8 mouse cellular contexts compared by ENCODE assay signal in the genomic region with DNA sequence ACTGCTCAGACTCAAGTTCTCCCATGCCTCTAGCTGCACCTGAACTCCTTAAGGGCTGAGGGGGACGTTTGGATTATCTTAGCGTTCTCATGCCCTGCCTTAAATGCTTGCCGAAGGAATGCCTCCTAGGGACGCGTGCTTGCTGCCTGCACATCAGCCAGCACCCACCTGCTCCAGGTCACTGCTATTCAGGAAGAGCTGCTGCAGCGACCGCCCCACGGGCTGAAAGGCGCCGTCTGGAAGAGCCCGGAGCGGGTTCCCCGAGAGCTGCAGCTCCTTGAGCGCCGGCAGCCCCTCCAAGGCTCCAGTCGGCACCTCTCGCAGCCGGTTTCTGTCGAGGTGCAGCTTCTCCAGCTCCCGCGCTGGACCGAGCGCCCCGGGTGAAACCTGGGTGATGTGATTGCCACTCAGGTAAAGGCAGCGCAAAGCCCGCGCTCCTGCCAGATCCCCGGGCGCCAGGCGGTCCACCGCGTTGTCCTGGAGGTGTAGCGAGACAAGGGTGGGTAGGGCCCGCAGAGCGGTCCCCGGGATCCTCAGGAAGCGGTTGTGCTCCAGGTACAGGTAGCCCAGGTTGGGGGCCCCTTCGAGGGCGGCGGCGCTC. TPM values are rescaled to one million over a fixed set of nuclear protein-coding genes. Genes with fewer than 3 reads are reported as not detected.
DNase-seq lines count a peak whose midpoint lies in the region; ATAC-seq and TF ChIP-seq lines count a peak whose summit lies in the region.

No protein-coding gene starts in this region.

- peak; percentile 28 for DNase-seq in cerebellum, adult 9-11 months
- no peak for DNase-seq in cerebellum, postnatal 4 days (ENCODE audit: low spot score in 2 of 2)
- DNase-seq in spleen, adult 2 months (ENCODE audit: low read depth in 1 of 2, low spot score in 2 of 2) = no peak
- no peak for DNase-seq in spleen, postnatal 36 days (ENCODE audit: low spot score in 2 of 2)
- no peak for DNase-seq in ovary, postnatal 36 days (ENCODE audit: low spot score)
- no peak for DNase-seq in frontal cortex, adult 2 months (ENCODE audit: extremely low spot score in 1 of 2, low spot score in 1 of 2)

- peaks cover 13% of the 10 kb centered on the region; the same call in 1 of the 2 replicates for H3K4me1 ChIP-seq in spleen, adult 2 months (ENCODE audit: control insufficient read depth, insufficient read depth, insufficient read length)
- H3K4me1 ChIP-seq in limb, embryonic 13.5 days = peaks cover 19% of the 10 kb centered on the region
- peaks cover 5% of the 10 kb centered on the region; the same call in 1 of the 2 replicates for H3K4me1 ChIP-seq in stomach, embryonic 14.5 days (ENCODE audit: control insufficient read depth, insufficient read depth, low read length)

- peak overlapping the region; percentile 94 for H3K4me2 ChIP-seq in limb, embryonic 13.5 days (replicated peaks)
- peak overlapping the region; percentile 99 for H3K4me2 ChIP-seq in stomach, embryonic 14.5 days (replicated peaks; ENCODE audit: low read depth, low read length)

- peak overlapping the region; percentile 87 for H3K9ac ChIP-seq in limb, embryonic 13.5 days
- H3K9ac ChIP-seq in stomach, embryonic 14.5 days (replicated peaks; ENCODE audit: low read depth, low read length) = 0 out of 2 replicates have a peak overlapping the region, but pooled peaks have one; percentile 64

- no peak for TF ChIP-seq CTCF in spleen, adult 2 months (IDR thresholded peaks at IDR 0.05; ENCODE audit: extremely low read depth, insufficient read depth, insufficient read length, insufficient replicate concordance)

- WGBS in spleen, adult 2 months = 9% methylated on average over 41 of the region's 41 CpGs
- 5% methylated on average over 41 of the region's 41 CpGs for WGBS in limb, embryonic 13.5 days
- WGBS in stomach, embryonic 14.5 days = 4% methylated on average over 41 of the region's 41 CpGs

- no peak overlapping the region for H3K27ac ChIP-seq in spleen, adult 2 months (ENCODE audit: insufficient read depth, low read length)
- no peak overlapping the region for H3K27ac ChIP-seq in limb, embryonic 13.5 days
- no peak overlapping the region for H3K27ac ChIP-seq in stomach, embryonic 14.5 days (ENCODE audit: low read length)

- H3K9me3 ChIP-seq in limb, embryonic 13.5 days = no peaks in the 10 kb centered on the region
- no peaks in the 10 kb centered on the region for H3K9me3 ChIP-seq in stomach, embryonic 14.5 days (ENCODE audit: control insufficient read depth, low read depth, low read length)

- H3K36me3 ChIP-seq in spleen, adult 2 months (ENCODE audit: control insufficient read depth, insufficient read depth, low read length) = no peaks in the 10 kb centered on the region
- peaks cover 6% of the 10 kb centered on the region for H3K36me3 ChIP-seq in limb, embryonic 13.5 days
- 0 out of 2 replicates have a peak, but pooled peaks cover 1% of the 10 kb centered on the region for H3K36me3 ChIP-seq in stomach, embryonic 14.5 days (ENCODE audit: control insufficient read depth, insufficient read depth, low read length)

- peak overlapping the region; percentile 57; the same call in 1 of the 2 replicates for H3K4me3 ChIP-seq in spleen, adult 2 months (ENCODE audit: extremely low read depth, insufficient read depth, insufficient read length)
- peak overlapping the region; percentile 69 for H3K4me3 ChIP-seq in limb, embryonic 13.5 days
- H3K4me3 ChIP-seq in stomach, embryonic 14.5 days (ENCODE audit: low read depth, low read length) = peak overlapping the region; percentile 55

- TF ChIP-seq POLR2A in spleen, adult 2 months (IDR thresholded peaks at IDR 0.05; ENCODE audit: low read depth, low read length) = no peak

- peak; percentile 25; the same call in 1 of the 2 replicates for ATAC-seq in limb, embryonic 13.5 days (ENCODE audit: low FRiP score, low read depth)
- no peak; the same call in 1 of the 2 replicates for ATAC-seq in stomach, embryonic 14.5 days (ENCODE audit: insufficient number of reproducible peaks, insufficient read depth, low FRiP score, low read depth)

- H3K27me3 ChIP-seq in spleen, adult 2 months (ENCODE audit: control insufficient read depth, insufficient read depth, low read length) = peaks cover 14% of the 10 kb centered on the region
- peaks cover 43% of the 10 kb centered on the region for H3K27me3 ChIP-seq in limb, embryonic 13.5 days
- H3K27me3 ChIP-seq in stomach, embryonic 14.5 days (ENCODE audit: control insufficient read depth, insufficient read depth, low read length) = peaks cover 24% of the 10 kb centered on the region; the same call in 1 of the 2 replicates

RNA-seq across cellular contexts. Expression of gene Chadl, which starts 3.6 kb away (rescaled TPM):
- polyA plus RNA-seq in spleen, adult 2 months (2012; rRNA removed) = 0.61 and 0.63 TPM in 2 replicates
- 15.5 and 17.1 TPM in 2 replicates for polyA plus RNA-seq in limb, embryonic 13.5 days (2015; fragmentation: Nextera tagmentation; extraction: Ambion mirVana)
- 3.0 and 4.7 TPM in 2 replicates for polyA plus RNA-seq in stomach, embryonic 14.5 days (2014; fragmentation: Nextera tagmentation; extraction: Ambion mirVana)
- polyA plus RNA-seq in frontal cortex, adult 2 months (2012; rRNA removed) = 20.2 and 20.8 TPM in 2 replicates

RNA-seq across cellular contexts. Expression of gene L3mbtl2, which starts 29.8 kb away (rescaled TPM):
- polyA plus RNA-seq in spleen, adult 2 months (2012; rRNA removed) = 14.9 and 16.3 TPM in 2 replicates
- polyA plus RNA-seq in limb, embryonic 13.5 days (2015; fragmentation: Nextera tagmentation; extraction: Ambion mirVana) = 20.9 and 23.5 TPM in 2 replicates
- polyA plus RNA-seq in stomach, embryonic 14.5 days (2014; fragmentation: Nextera tagmentation; extraction: Ambion mirVana) = 18.0 and 19.1 TPM in 2 replicates
- 28.8 and 30.3 TPM in 2 replicates for polyA plus RNA-seq in frontal cortex, adult 2 months (2012; rRNA removed)

RNA-seq across cellular contexts. Expression of gene Zc3h7b, which starts 51.4 kb away (rescaled TPM):
- 18.8 and 24.9 TPM in 2 replicates for polyA plus RNA-seq in spleen, adult 2 months (2012; rRNA removed)
- 39.5 and 40.4 TPM in 2 replicates for polyA plus RNA-seq in limb, embryonic 13.5 days (2015; fragmentation: Nextera tagmentation; extraction: Ambion mirVana)
- 35.5 and 46.2 TPM in 2 replicates for polyA plus RNA-seq in stomach, embryonic 14.5 days (2014; fragmentation: Nextera tagmentation; extraction: Ambion mirVana)
- polyA plus RNA-seq in frontal cortex, adult 2 months (2012; rRNA removed) = 82.6 and 89.3 TPM in 2 replicates

RNA-seq across cellular contexts. Expression of gene Rangap1, which starts 51.9 kb away (rescaled TPM):
- polyA plus RNA-seq in spleen, adult 2 months (2012; rRNA removed) = 26.6 and 28.4 TPM in 2 replicates
- 98.8 and 107 TPM in 2 replicates for polyA plus RNA-seq in limb, embryonic 13.5 days (2015; fragmentation: Nextera tagmentation; extraction: Ambion mirVana)
- 90.9 and 92.7 TPM in 2 replicates for polyA plus RNA-seq in stomach, embryonic 14.5 days (2014; fragmentation: Nextera tagmentation; extraction: Ambion mirVana)
- 131 and 140 TPM in 2 replicates for polyA plus RNA-seq in frontal cortex, adult 2 months (2012; rRNA removed)
